Mouse (Mus musculus): ENCODE data around the gene Klrb1b. TPM values are rescaled to one million over a fixed set of nuclear protein-coding genes. Genes with fewer than 3 reads are reported as not detected.

Klrb1b gene
- not detected in 2 replicates for total RNA-seq (2012; rRNA removed)

GRCm38 (mm10) chr6:128826132-128826531 is at the start of gene Klrb1b, which contains the start of gene Gm44511:
TSS of gene Klrb1b (minus strand) at chr6:128826331.
TSS of gene Gm44511 (minus strand) at chr6:128826315.
- H3K4me1 ChIP-seq (ENCODE audit: control insufficient read depth in 2 of 2, insufficient read depth in 2 of 2, low read length in 2 of 2, poor library complexity in 1 of 2): no peaks in the 10 kb centered on the region
- H3K9me3 ChIP-seq (ENCODE audit: control insufficient read depth, insufficient read depth, low read depth, low read length): peaks cover 6% of the 10 kb centered on the region; the same call in 1 of the 2 replicates
- no peaks in the 10 kb centered on the region for H3K36me3 ChIP-seq (ENCODE audit: control insufficient read depth, insufficient read depth, low read length, poor library complexity, severe bottlenecking)
- no peak within 1 kb of the TSS for H3K27ac ChIP-seq (ENCODE audit: insufficient read depth, low read depth, low read length, poor library complexity, severe bottlenecking)
- H3K9ac ChIP-seq (ENCODE audit: insufficient read depth, low read depth, low read length, poor library complexity, severe bottlenecking): no peak within 1 kb of the TSS
- TF ChIP-seq CHD2 (IDR thresholded peaks at IDR 0.05; ENCODE audit: low read depth, low read length): no peak
- TF ChIP-seq ZC3H11A (IDR thresholded peaks at IDR 0.05; ENCODE audit: borderline replicate concordance, low read depth, low read length): no peak
- no peak for TF ChIP-seq ZNF384 (IDR thresholded peaks at IDR 0.05; ENCODE audit: low read depth, low read length)
- TF ChIP-seq HCFC1 (IDR thresholded peaks at IDR 0.05; ENCODE audit: borderline replicate concordance, insufficient read depth, low read length): no peak
- TF ChIP-seq MAFK (IDR thresholded peaks at IDR 0.05; ENCODE audit: insufficient read depth, low read depth, low read length): no peak
- no peak within 1 kb of the TSS for H3K4me3 ChIP-seq (ENCODE audit: insufficient read depth in 1 of 2, low read depth in 1 of 2, low read length in 2 of 2, poor library complexity in 1 of 2, severe bottlenecking in 1 of 2)
- in situ Hi-C loops (cut with MboI; ENCODE audit: low sequenced_read_pairs in 2 of 2, unreplicated experiment in 2 of 2): no loop called here
- no peak for DNase-seq (ENCODE audit: low read depth, low spot score)

- H3K9ac ChIP-seq (ENCODE audit: insufficient read depth, low read depth, low read length, poor library complexity, severe bottlenecking): no peak overlapping the region
- H3K4me3 ChIP-seq (ENCODE audit: insufficient read depth in 1 of 2, low read depth in 1 of 2, low read length in 2 of 2, poor library complexity in 1 of 2, severe bottlenecking in 1 of 2): no peak overlapping the region
- DNase-seq (ENCODE audit: low read depth, low spot score): no peak
- no peaks in the 10 kb centered on the region for H3K4me1 ChIP-seq (ENCODE audit: control insufficient read depth in 2 of 2, insufficient read depth in 2 of 2, low read length in 2 of 2, poor library complexity in 1 of 2)
- H3K9me3 ChIP-seq (ENCODE audit: control insufficient read depth, insufficient read depth, low read depth, low read length): 0 out of 2 replicates have a peak, but pooled peaks cover 2% of the 10 kb centered on the region
- in situ Hi-C loops (cut with MboI; ENCODE audit: low sequenced_read_pairs in 2 of 2, unreplicated experiment in 2 of 2): no loop called here
- no peaks in the 10 kb centered on the region for H3K36me3 ChIP-seq (ENCODE audit: control insufficient read depth, insufficient read depth, low read length, poor library complexity, severe bottlenecking)
- TF ChIP-seq MAFK (IDR thresholded peaks at IDR 0.05; ENCODE audit: insufficient read depth, low read depth, low read length) (no peak), ZC3H11A (IDR thresholded peaks at IDR 0.05; ENCODE audit: borderline replicate concordance, low read depth, low read length) (no peak), ZNF384 (IDR thresholded peaks at IDR 0.05; ENCODE audit: low read depth, low read length) (no peak), HCFC1 (IDR thresholded peaks at IDR 0.05; ENCODE audit: borderline replicate concordance, insufficient read depth, low read length) (no peak), CHD2 (IDR thresholded peaks at IDR 0.05; ENCODE audit: low read depth, low read length) (no peak)
- no peak overlapping the region for H3K27ac ChIP-seq (ENCODE audit: insufficient read depth, low read depth, low read length, poor library complexity, severe bottlenecking)
Observed at GRCm38 (mm10) chr6:128871910-128872610, 45.9 kb upstream of the Klrb1b start.

GRCm38 (mm10) chr6:128868861-128869260 is 42.7 kb upstream of the Klrb1b start:
- TF ChIP-seq HCFC1 (IDR thresholded peaks at IDR 0.05; ENCODE audit: borderline replicate concordance, insufficient read depth, low read length) (no peak), ZNF384 (IDR thresholded peaks at IDR 0.05; ENCODE audit: low read depth, low read length) (no peak), ZC3H11A (IDR thresholded peaks at IDR 0.05; ENCODE audit: borderline replicate concordance, low read depth, low read length) (no peak), MAFK (IDR thresholded peaks at IDR 0.05; ENCODE audit: insufficient read depth, low read depth, low read length) (no peak)
- Histone ChIP-seq H3K4me3 (ENCODE audit: insufficient read depth in 1 of 2, low read depth in 1 of 2, low read length in 2 of 2, poor library complexity in 1 of 2, severe bottlenecking in 1 of 2) (no peak overlapping the region), H3K4me1 (ENCODE audit: control insufficient read depth in 2 of 2, insufficient read depth in 2 of 2, low read length in 2 of 2, poor library complexity in 1 of 2) (no peaks in the 10 kb centered on the region), H3K9me3 (ENCODE audit: control insufficient read depth, insufficient read depth, low read depth, low read length) (0 out of 2 replicates have a peak, but pooled peaks cover 2% of the 10 kb centered on the region), H3K36me3 (ENCODE audit: control insufficient read depth, insufficient read depth, low read length, poor library complexity, severe bottlenecking) (no peaks in the 10 kb centered on the region), H3K9ac (ENCODE audit: insufficient read depth, low read depth, low read length, poor library complexity, severe bottlenecking) (no peak overlapping the region), H3K27ac (ENCODE audit: insufficient read depth, low read depth, low read length, poor library complexity, severe bottlenecking) (peak overlapping the region; percentile 40; the same call in 1 of the 2 replicates)
- DNase-seq (ENCODE audit: low read depth, low spot score): peak; percentile 35
- in situ Hi-C loops (cut with MboI; ENCODE audit: low sequenced_read_pairs in 2 of 2, unreplicated experiment in 2 of 2): no loop called here

GRCm38 (mm10) chr6:128857976-128858375 is 31.8 kb upstream of the Klrb1b start:
- in situ Hi-C loops (cut with MboI; ENCODE audit: low sequenced_read_pairs in 2 of 2, unreplicated experiment in 2 of 2): loop anchor here (10.0 kb wide), 2 partner anchors 387 to 507 kb away; no protein-coding TSS in a partner anchor
- H3K9me3 ChIP-seq (ENCODE audit: control insufficient read depth, insufficient read depth, low read depth, low read length): no peaks in the 10 kb centered on the region
- TF ChIP-seq CHD2 (IDR thresholded peaks at IDR 0.05; ENCODE audit: low read depth, low read length) (no peak), ZC3H11A (IDR thresholded peaks at IDR 0.05; ENCODE audit: borderline replicate concordance, low read depth, low read length) (no peak), MAFK (IDR thresholded peaks at IDR 0.05; ENCODE audit: insufficient read depth, low read depth, low read length) (no peak), HCFC1 (IDR thresholded peaks at IDR 0.05; ENCODE audit: borderline replicate concordance, insufficient read depth, low read length) (no peak), ZNF384 (IDR thresholded peaks at IDR 0.05; ENCODE audit: low read depth, low read length) (no peak)
- no peak for DNase-seq (ENCODE audit: low read depth, low spot score)
- no peak overlapping the region for H3K9ac ChIP-seq (ENCODE audit: insufficient read depth, low read depth, low read length, poor library complexity, severe bottlenecking)
- no peaks in the 10 kb centered on the region for H3K36me3 ChIP-seq (ENCODE audit: control insufficient read depth, insufficient read depth, low read length, poor library complexity, severe bottlenecking)
- H3K4me1 ChIP-seq (ENCODE audit: control insufficient read depth in 2 of 2, insufficient read depth in 2 of 2, low read length in 2 of 2, poor library complexity in 1 of 2): peaks cover 0 to 4% of the 10 kb centered on the region in 2 experiments; a peak in 1 of 4 replicates
- H3K4me3 ChIP-seq (ENCODE audit: insufficient read depth in 1 of 2, low read depth in 1 of 2, low read length in 2 of 2, poor library complexity in 1 of 2, severe bottlenecking in 1 of 2): no peak overlapping the region
- H3K27ac ChIP-seq (ENCODE audit: insufficient read depth, low read depth, low read length, poor library complexity, severe bottlenecking): no peak overlapping the region

All from ES-E14 (cell line).